Mouse (Mus musculus): ENCODE data around the gene Gm13889. TPM values are rescaled to one million over a fixed set of nuclear protein-coding genes. Genes with fewer than 3 reads are reported as not detected.

Gm13889 gene
- total and polyA plus RNA-seq, 3 experiments = 0.07 TPM; not detected in 2

DNA sequence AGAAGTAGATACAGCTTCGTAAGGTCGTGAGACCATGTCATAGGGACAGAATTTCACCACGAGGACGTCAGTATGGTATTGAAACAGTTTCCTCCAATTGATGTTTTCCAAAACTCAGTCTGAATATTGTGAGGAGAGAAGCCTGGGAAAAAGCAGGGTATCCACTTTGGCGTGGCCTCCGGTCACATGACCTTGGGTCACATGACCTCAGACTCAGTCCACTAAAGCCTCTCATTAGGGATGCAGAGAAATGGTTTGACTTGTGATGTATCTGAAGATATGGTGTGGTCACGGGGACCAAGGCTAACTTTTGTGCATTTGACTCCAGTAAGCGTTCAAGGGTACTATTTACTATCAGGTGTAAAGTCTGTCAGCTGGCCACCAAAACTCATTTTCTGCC, 2.3 kb upstream of the Gm13889 start:
- no peak overlapping the region for H3K4me3 ChIP-seq (ENCODE audit: low read depth, low read length)
- H3K4me1 ChIP-seq (ENCODE audit: insufficient read depth, low read depth, low read length) = no peaks in the 10 kb centered on the region
- TF ChIP-seq POLR2AphosphoS5 (IDR thresholded peaks at IDR 0.05; ENCODE audit: insufficient replicate concordance, low read depth, low read length) (no peak), CTCF (IDR thresholded peaks at IDR 0.05; ENCODE audit: low read depth, low read length) (no peak), GATA1 (IDR thresholded peaks at IDR 0.05; ENCODE audit: borderline replicate concordance, low read length) (no peak), GATA2 (IDR thresholded peaks at IDR 0.05; ENCODE audit: borderline replicate concordance, low read depth, low read length) (no peak), TAL1 (conservative IDR thresholded peaks at IDR 0.05; ENCODE audit: low read depth, low read length) (no peak)
- H3K9me3 ChIP-seq (replicated peaks) = peaks cover 13% of the 10 kb centered on the region
- H3K27me3 ChIP-seq (ENCODE audit: insufficient read depth, low read length) = peaks cover 2% of the 10 kb centered on the region; the same call in 1 of the 2 replicates
- ATAC-seq (ENCODE audit: extremely low read depth, insufficient number of reproducible peaks, low FRiP score, poor library complexity, severe bottlenecking) (no peak), DNase-seq (ENCODE audit: low spot score) (no peak)
- no peaks in the 10 kb centered on the region for H3K36me3 ChIP-seq (replicated peaks)

DNA sequence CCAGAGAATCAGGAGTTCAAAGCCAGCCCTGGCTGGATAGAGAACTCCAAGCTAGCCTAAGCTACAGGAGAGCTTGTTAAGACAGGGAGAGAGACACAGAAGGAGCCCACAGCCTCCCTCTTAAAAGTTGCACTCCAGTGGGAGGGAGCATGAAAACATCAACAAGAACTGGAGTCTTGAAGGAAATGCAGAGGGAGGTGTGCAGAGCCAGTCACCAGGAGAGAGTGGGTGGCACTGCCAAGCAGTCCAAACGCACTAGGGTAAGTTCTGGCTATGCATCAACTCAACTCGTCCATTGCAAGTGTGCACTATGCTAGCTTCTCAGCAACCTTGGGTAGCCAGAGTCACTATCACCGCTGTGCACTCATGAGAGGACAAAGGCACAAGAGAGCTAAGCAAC, 1.2 kb upstream of the Gm13889 start:
- Histone ChIP-seq H3K36me3 (replicated peaks) (no peaks in the 10 kb centered on the region), H3K4me3 (ENCODE audit: low read depth, low read length) (no peak overlapping the region), H3K9me3 (replicated peaks) (peaks cover 13% of the 10 kb centered on the region), H3K4me1 (ENCODE audit: insufficient read depth, low read depth, low read length) (no peaks in the 10 kb centered on the region), H3K27me3 (ENCODE audit: insufficient read depth, low read length) (peaks cover 2% of the 10 kb centered on the region; the same call in 1 of the 2 replicates)
- DNase-seq (ENCODE audit: low spot score) (no peak), ATAC-seq (ENCODE audit: extremely low read depth, insufficient number of reproducible peaks, low FRiP score, poor library complexity, severe bottlenecking) (no peak)
- TF ChIP-seq GATA2 (IDR thresholded peaks at IDR 0.05; ENCODE audit: borderline replicate concordance, low read depth, low read length) (no peak), TAL1 (conservative IDR thresholded peaks at IDR 0.05; ENCODE audit: low read depth, low read length) (no peak), POLR2AphosphoS5 (IDR thresholded peaks at IDR 0.05; ENCODE audit: insufficient replicate concordance, low read depth, low read length) (no peak), CTCF (IDR thresholded peaks at IDR 0.05; ENCODE audit: low read depth, low read length) (no peak), GATA1 (IDR thresholded peaks at IDR 0.05; ENCODE audit: borderline replicate concordance, low read length) (no peak)

DNA sequence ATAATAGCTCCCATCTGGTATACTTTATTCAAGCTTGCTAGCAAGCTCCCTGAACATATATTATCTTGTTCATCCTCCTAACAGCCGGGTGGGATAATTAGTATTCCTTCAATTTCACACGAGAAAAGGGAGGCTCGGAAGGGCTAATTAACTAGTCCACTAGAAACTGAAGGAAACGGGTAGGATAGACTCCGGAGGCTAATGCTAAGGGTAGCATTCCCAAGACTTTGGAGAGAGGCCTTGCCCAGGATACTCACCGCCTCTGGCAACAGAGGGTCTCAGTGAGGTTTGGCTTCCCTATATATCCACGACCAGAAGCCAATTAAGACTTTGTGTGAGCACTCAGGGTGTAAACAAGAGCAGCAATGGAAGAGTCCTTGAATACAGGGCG, 779 bp upstream of the Gm13889 start:
- Histone ChIP-seq H3K27me3 (ENCODE audit: insufficient read depth, low read length) (peaks cover 2% of the 10 kb centered on the region; the same call in 1 of the 2 replicates), H3K36me3 (replicated peaks) (no peaks in the 10 kb centered on the region), H3K4me1 (ENCODE audit: insufficient read depth, low read depth, low read length) (no peaks in the 10 kb centered on the region), H3K4me3 (ENCODE audit: low read depth, low read length) (no peak overlapping the region), H3K9me3 (replicated peaks) (peaks cover 13% of the 10 kb centered on the region)
- TF ChIP-seq GATA1 (IDR thresholded peaks at IDR 0.05; ENCODE audit: borderline replicate concordance, low read length) = no peak
- no peak for TF ChIP-seq TAL1 (conservative IDR thresholded peaks at IDR 0.05; ENCODE audit: low read depth, low read length)
- TF ChIP-seq CTCF (IDR thresholded peaks at IDR 0.05; ENCODE audit: low read depth, low read length) = no peak
- TF ChIP-seq POLR2AphosphoS5 (IDR thresholded peaks at IDR 0.05; ENCODE audit: insufficient replicate concordance, low read depth, low read length) = no peak
- no peak for TF ChIP-seq GATA2 (IDR thresholded peaks at IDR 0.05; ENCODE audit: borderline replicate concordance, low read depth, low read length)
- ATAC-seq (ENCODE audit: extremely low read depth, insufficient number of reproducible peaks, low FRiP score, poor library complexity, severe bottlenecking) (no peak), DNase-seq (ENCODE audit: low spot score) (no peak)

DNA sequence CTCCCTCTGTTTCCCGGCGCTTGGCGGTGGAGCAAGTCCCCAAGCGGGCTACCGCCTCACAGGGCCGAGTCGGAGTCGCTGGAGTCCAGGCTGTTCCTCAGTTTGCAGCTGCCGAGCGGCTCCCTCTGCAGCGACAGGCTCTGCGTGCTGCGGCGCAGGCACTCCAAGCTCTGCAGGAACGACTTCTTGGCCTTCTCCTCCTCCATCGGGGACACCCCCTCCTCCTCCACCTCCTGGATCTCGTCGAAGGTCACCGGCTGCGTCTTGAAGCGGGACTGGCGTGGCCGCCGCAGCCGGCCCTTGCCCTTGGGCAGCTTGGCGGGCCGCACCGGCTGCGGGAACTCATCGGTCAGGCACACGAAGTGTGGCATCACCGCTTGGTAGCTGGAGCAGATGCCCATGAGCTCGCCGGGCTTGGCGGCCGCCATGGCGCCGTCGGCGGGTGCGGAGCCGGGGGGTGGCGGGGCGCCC, 635 bp downstream of the Gm13889 start:
- DNase-seq (ENCODE audit: low spot score) = no peak
- no peak for ATAC-seq (ENCODE audit: extremely low read depth, insufficient number of reproducible peaks, low FRiP score, poor library complexity, severe bottlenecking)
- TF ChIP-seq GATA2 (IDR thresholded peaks at IDR 0.05; ENCODE audit: borderline replicate concordance, low read depth, low read length) (no peak), CTCF (IDR thresholded peaks at IDR 0.05; ENCODE audit: low read depth, low read length) (no peak), GATA1 (IDR thresholded peaks at IDR 0.05; ENCODE audit: borderline replicate concordance, low read length) (no peak), TAL1 (conservative IDR thresholded peaks at IDR 0.05; ENCODE audit: low read depth, low read length) (no peak), POLR2AphosphoS5 (IDR thresholded peaks at IDR 0.05; ENCODE audit: insufficient replicate concordance, low read depth, low read length) (no peak)
- H3K36me3 ChIP-seq (replicated peaks) = no peaks in the 10 kb centered on the region
- peaks cover 2% of the 10 kb centered on the region; the same call in 1 of the 2 replicates for H3K27me3 ChIP-seq (ENCODE audit: insufficient read depth, low read length)
- no peaks in the 10 kb centered on the region for H3K4me1 ChIP-seq (ENCODE audit: insufficient read depth, low read depth, low read length)
- H3K9me3 ChIP-seq (replicated peaks) = peaks cover 13% of the 10 kb centered on the region
- H3K4me3 ChIP-seq (ENCODE audit: low read depth, low read length) = no peak overlapping the region; the same call in 1 of the 2 replicates

DNA sequence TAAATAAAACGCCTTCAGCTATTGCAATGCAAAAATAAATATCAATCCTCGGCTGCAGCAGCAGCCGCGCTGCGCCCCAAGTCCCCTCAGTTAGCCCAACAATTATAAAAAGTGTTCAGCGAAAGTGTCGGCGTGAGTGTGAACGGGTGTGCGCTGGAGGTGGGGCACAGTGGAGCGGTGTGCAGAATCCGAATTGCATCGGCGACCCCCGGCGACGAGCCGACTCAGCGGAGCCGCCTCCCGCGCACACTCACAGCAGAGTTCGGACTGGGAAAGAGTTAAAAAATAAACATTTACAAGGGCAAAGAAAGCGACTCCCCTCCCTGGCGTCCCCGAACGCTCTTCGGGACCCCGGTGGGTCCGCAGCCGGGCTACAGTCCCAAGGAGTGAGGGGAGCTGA, 1.1 kb downstream of the Gm13889 start:
- H3K4me3 ChIP-seq (ENCODE audit: low read depth, low read length) = no peak overlapping the region
- no peak for DNase-seq (ENCODE audit: low spot score)
- TF ChIP-seq TAL1 (conservative IDR thresholded peaks at IDR 0.05; ENCODE audit: low read depth, low read length) (no peak), GATA2 (IDR thresholded peaks at IDR 0.05; ENCODE audit: borderline replicate concordance, low read depth, low read length) (no peak), GATA1 (IDR thresholded peaks at IDR 0.05; ENCODE audit: borderline replicate concordance, low read length) (no peak), POLR2AphosphoS5 (IDR thresholded peaks at IDR 0.05; ENCODE audit: insufficient replicate concordance, low read depth, low read length) (no peak), CTCF (IDR thresholded peaks at IDR 0.05; ENCODE audit: low read depth, low read length) (no peak)
- ATAC-seq (ENCODE audit: extremely low read depth, insufficient number of reproducible peaks, low FRiP score, poor library complexity, severe bottlenecking) = no peak
- no peaks in the 10 kb centered on the region for H3K36me3 ChIP-seq (replicated peaks)
- H3K27me3 ChIP-seq (ENCODE audit: insufficient read depth, low read length) = peaks cover 2% of the 10 kb centered on the region; the same call in 1 of the 2 replicates
- H3K9me3 ChIP-seq (replicated peaks) = peaks cover 13% of the 10 kb centered on the region
- H3K4me1 ChIP-seq (ENCODE audit: insufficient read depth, low read depth, low read length) = no peaks in the 10 kb centered on the region

DNA sequence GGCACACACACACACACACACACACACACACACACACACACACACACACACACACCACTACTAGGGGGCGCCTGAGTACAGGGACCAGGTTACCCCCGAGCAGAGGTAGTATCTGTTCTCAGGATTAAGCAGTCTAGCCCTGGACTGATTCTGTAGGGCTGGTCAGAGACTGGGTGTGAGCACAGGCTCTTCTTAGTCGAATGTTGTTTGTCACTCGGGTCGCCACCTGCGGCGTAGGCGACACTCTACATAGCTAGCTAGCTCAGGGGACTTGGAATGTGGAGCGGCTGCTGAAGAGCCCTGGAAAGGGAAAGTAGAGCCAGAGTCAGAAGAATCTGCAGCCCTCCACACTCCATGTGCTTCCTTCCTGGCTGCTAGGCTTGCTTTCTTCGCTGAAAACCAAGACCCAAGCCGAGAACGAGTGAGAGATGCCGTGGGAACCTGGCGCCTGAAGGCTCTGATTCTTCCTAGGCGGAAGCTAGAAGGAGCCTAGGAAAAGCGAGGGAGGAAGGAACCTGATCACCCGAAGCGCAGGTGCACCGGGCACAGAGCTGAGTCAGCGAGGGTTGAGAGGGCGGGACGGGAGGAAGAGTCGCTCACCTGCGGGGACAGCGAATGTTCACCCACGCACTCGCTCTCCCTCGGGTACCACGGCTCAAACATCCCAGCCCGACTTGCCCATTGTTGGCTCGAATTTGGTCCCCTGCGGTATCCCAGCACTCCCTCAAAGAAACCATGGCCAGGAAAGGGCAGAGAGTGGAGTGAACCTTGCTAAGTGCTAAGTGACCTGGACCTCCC, 2.0 kb downstream of the Gm13889 start:
- H3K36me3 ChIP-seq (replicated peaks) = no peaks in the 10 kb centered on the region
- H3K27me3 ChIP-seq (ENCODE audit: insufficient read depth, low read length) = peaks cover 2% of the 10 kb centered on the region; the same call in 1 of the 2 replicates
- H3K9me3 ChIP-seq (replicated peaks) = peaks cover 13% of the 10 kb centered on the region
- DNase-seq (ENCODE audit: low spot score) (no peak), ATAC-seq (ENCODE audit: extremely low read depth, insufficient number of reproducible peaks, low FRiP score, poor library complexity, severe bottlenecking) (no peak)
- H3K4me1 ChIP-seq (ENCODE audit: insufficient read depth, low read depth, low read length) = no peaks in the 10 kb centered on the region
- TF ChIP-seq GATA2 (IDR thresholded peaks at IDR 0.05; ENCODE audit: borderline replicate concordance, low read depth, low read length) (no peak), TAL1 (conservative IDR thresholded peaks at IDR 0.05; ENCODE audit: low read depth, low read length) (no peak), POLR2AphosphoS5 (IDR thresholded peaks at IDR 0.05; ENCODE audit: insufficient replicate concordance, low read depth, low read length) (no peak), GATA1 (IDR thresholded peaks at IDR 0.05; ENCODE audit: borderline replicate concordance, low read length) (no peak), CTCF (IDR thresholded peaks at IDR 0.05; ENCODE audit: low read depth, low read length) (no peak)
- H3K4me3 ChIP-seq (ENCODE audit: low read depth, low read length) = no peak overlapping the region

Data from G1E (cell line).